Mouse (Mus musculus) frontal cortex, postnatal 14 days (tissue): Measurements from ENCODE around the gene Inhbb.

Experiments
- DNase-seq, 2 experiments: peaks; one replicate each; pipeline ENCODE4 v3.0.0; 2022; ENCODE audit warnings: low spot score in 2 of 2

Gene Inhbb

GRCm38 (mm10) chr1:119420189-119420983 lies 1.7 kb downstream of the Inhbb start:
- peak in 1 of 2 experiments; percentile 19 for DNase-seq

- DNase-seq = peak in 1 of 2 experiments; percentile 16
These were observed 2.6 kb downstream of the Inhbb start for GRCm38 (mm10) chr1:119419151-119420105.

- no peak for DNase-seq
These were observed 4.1 kb downstream of the Inhbb start for GRCm38 (mm10) chr1:119417991-119418390.

DNA sequence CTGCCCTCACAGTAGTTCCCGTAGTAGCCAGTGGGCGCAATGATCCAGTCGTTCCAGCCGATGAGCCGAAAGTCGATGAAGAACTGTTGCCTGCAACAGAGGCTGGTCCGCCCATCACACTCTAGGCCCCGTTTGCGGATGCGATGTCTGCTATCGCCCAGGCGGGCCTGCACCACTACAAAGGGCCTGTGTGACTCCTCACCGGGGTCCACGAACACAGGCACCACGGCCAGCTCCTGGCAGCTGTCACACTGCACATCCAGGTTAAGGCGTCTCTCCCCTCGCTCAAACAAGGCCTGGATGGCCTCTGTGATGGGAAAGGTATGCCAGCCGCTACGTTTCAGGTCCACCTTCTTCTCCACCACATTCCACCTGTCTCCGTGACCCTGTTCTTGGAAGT lies 4.5 kb downstream of the Inhbb start:
- DNase-seq = no peak

DNA sequence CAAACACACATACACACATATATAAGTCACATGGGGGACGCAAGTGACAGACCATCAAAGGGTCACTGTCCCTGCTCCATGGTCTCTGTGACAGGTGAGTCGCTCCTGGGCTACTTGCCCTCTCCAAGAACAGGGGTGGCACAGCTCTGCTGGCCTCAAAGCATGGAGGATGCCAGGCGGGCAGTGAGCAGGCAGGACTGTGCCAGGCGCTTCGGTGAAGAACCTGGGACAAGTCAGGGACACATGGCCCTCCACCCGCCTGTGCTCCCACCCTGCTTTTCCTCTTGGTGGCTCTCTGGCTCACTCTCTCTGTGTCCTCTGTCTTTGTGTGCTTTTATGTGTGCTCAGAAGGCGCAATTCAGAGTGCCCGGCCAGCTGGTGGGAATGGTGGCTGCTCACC lies 5.4 kb downstream of the Inhbb start:
- DNase-seq = no peak

DNA sequence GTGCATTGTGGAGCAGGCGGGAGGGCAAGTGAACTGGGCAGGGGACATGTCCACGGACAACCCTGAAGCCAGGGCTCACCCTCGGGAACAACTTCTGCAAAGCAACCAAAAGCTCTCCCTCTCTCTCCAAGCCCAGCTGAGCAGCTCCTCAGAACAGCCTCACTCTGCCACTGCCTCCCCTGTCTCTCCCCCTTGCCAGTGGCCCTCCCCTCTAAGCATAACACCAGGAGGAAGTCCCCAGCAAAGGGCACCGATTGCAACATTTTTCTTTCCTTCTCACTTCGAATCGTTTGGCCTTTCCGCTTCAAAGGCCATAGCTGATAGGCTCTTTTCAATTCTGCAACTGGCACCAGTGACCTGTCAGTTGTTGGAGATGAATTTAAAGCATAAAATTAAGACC lies 5.9 kb downstream of the Inhbb start:
- DNase-seq = no peak

GRCm38 (mm10) chr1:119415151-119415550 lies 6.9 kb downstream of the Inhbb start:
- no peak for DNase-seq

DNA sequence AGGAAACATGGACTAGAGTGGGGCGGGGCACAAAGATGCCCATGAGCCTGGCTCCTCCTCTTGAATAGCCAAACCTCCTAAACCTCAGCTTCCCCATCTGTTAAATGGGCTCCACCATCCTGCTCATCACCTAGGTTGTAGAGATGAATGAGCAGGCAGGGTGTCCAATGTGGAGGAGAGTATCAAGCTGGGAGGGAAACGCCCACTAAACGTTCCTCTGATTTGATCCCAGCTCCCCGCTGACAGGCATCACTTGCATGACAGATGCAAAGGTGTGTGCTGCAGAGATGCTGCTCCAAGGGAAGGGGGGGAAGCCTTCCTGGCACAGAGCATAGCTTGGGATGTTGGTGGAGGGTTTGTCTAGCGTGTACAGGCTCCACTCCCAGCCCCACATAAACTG lies 11.4 kb downstream of the Inhbb start:
- no peak for DNase-seq

DNA sequence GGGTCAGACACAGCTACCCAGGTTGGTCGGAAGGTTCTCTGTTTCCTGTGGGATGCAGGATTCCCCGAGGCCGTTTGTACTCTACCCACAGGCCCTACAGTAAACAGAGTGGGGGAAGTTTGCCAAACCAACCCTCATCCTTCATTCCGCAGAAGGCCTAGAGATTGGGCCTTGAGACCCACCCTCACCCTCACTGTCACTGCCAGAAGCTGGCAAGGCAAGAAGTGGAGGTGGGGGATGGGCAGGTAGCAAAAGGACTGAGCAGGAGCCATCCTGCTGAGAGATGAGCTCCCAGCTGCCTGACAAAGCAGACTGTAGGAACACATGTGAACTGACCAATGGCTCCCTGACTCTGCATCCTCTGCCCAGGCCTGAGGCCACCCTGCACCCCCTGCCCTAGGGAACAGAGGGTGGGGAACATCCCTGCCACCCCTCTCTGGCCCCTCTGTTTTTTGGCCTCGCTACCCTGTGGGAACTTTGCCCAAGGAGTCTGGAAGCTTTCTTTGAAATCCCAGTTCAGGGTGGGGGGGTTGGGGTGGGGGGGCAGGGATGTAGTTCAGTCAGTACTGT lies 12.4 kb downstream of the Inhbb start:
- DNase-seq = no peak

DNA sequence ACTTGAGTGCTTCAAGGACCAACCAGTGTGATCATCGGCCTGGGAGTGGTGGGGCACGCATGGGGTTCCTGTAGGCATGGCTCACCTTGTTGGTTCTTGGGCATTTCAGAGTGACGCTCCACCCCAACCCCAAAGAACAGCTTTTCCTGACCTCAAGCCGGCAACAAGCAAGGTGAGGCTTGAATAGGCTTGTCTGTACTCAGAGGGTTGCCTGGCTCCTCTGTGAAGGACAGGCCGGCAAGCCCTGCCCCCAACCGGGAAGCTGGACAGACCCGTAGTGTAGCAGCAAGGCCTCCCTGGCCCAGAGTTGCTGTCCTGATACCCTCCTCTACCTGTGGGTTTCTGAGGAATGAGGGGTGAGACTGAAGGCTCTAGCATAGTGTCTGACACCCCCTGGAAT lies 12.9 kb downstream of the Inhbb start:
- no peak for DNase-seq

DNA sequence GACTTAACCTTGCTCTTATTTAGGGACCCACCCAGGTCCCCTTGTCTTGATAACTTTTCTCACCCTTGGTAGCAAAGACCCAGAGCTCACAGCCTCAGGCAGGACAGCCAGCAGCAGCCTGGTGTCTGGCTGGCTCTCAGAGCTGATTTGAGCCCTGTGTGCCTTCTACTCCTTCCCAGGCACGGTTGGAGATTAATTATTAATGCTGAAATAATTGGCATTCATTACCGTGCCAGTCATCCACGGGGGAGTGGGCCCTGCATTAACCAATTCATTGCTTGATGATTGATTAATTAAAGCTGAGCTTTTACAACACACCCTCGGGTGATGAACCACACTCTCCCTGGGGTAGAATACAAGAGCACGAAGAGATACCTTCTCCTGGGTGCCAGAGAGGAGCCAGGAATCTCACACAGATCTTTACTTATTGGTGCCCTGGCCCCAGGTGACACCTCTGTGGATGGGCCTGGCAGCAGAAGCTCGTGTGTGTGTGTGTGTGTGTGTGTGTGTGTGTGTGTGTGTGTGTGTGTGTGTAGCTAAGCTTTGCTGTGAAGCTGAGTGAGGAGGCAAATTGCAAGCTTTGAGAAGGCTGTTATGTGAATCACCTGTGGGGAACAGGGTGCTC lies 14.2 kb downstream of the Inhbb start:
- DNase-seq = no peak

GRCm38 (mm10) chr1:119404798-119405197 lies 17.2 kb downstream of the Inhbb start:
- DNase-seq = no peak

- DNase-seq = no peak
These were observed 17.7 kb downstream of the Inhbb start for GRCm38 (mm10) chr1:119404341-119404740.

DNA sequence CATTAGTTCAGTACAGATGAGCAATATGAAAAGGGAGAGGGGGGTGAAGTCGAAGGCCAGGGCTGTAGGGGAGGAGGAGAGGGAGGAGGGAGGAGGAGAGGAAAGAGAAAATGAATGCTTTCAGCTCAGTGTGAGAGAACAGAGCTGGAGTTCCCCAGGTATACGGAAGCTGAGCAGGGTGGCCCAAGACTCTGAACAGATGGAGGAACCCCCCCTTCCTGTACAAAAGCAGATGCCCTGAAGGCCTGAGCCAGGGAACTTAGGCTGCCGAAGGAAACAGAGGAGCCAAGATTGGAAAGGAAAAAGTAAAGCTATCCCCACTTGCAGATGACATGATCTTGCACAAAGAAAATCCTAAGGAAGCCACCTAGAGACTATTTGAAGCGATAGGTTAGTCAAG lies 20.8 kb downstream of the Inhbb start:
- DNase-seq = no peak

DNA sequence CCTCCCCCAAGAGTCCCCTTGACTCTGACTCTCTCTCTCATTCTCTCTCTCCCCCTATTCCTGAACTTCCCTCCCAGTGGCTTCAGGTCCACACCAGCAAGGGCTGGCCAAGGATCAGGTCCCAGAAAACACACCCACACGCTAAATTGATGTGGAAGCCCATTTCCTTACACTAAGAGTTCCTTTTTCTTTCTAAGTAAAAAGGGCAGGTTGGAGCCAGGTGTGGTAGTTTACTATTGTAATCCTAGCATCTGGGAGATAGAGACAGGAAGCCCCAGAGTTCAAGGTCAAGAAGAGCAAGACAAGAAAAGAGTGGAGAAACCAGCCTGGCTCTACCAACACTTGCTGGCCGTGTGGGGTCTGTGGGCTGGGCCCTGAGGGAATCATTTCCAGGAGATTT lies 23.4 kb downstream of the Inhbb start:
- DNase-seq = no peak

GRCm38 (mm10) chr1:119397839-119398238 lies 24.2 kb downstream of the Inhbb start:
- no peak for DNase-seq

GRCm38 (mm10) chr1:119391311-119391710 lies 30.7 kb downstream of the Inhbb start:
- DNase-seq = no peak

- DNase-seq = no peak
These were observed 31.4 kb downstream of the Inhbb start for GRCm38 (mm10) chr1:119390676-119391075.

GRCm38 (mm10) chr1:119389771-119390500 lies 32.1 kb downstream of the Inhbb start:
- DNase-seq = no peak

- peak; percentile 26 to 37 for DNase-seq
These were observed 33.2 kb downstream of the Inhbb start for GRCm38 (mm10) chr1:119388664-119389396.

DNA sequence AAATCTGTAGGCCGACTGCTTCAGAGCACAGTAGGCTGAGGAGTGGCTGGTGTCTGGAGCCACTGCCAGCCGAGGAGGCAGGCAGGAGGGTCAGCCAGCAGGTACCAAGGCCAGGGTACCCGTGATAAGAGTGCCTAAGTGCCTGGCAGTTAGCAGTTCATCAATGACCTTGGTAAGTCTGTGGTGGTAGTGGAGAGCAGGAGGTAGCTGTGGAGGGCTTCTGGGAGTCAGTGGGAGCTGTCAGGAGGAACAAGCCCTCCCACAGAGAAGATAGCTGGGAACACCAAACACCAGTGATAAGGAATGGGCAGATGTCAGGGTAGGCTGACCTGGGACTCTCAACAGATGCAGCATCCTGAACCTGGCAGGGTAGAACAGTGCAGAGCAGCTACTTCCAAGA lies 35.7 kb downstream of the Inhbb start:
- DNase-seq = no peak
